Mouse (Mus musculus) forebrain, embryonic 16.5 days (tissue): ENCODE results near the gene Shb. TPM values are rescaled to one million over a fixed set of nuclear protein-coding genes. Genes with fewer than 3 reads are reported as not detected.

Experiments
- ATAC-seq: fragments of 200-750 bp; cut with Nextera tagmentation; 2 replicates; pipeline ENCODE4 v1.8.0; 2017; ENCODE audit warnings: mild to moderate bottlenecking, moderate library complexity
- H3K27ac ChIP-seq: fragments of 300-500 bp; sonication (generic); 2 replicates; pipeline ENCODE4 v1.5.1; 2014; ENCODE audit warnings: low read length, control low read depth
- H3K27me3 ChIP-seq: fragments of 300-500 bp; sonication (generic); replicated peaks from 2 replicates; pipeline ENCODE4 v1.6.1; 2014; ENCODE audit warnings: low read length; ENCODE audit not compliant: control insufficient read depth, insufficient read depth
- H3K36me3 ChIP-seq: fragments of 300-500 bp; sonication (generic); 2 replicates; pipeline ENCODE4 v1.6.1; 2014; ENCODE audit not compliant: control insufficient read depth, insufficient read depth
- H3K4me1 ChIP-seq: fragments of 300-500 bp; sonication (generic); replicated peaks from 2 replicates; pipeline ENCODE4 v1.6.1; 2014; ENCODE audit warnings: low read length; ENCODE audit not compliant: control insufficient read depth, insufficient read depth
- H3K4me2 ChIP-seq: fragments of 300-500 bp; sonication (generic); 2 replicates; pipeline ENCODE4 v1.6.1; 2014; ENCODE audit warnings: mild to moderate bottlenecking, low read length, control low read depth
- H3K4me3 ChIP-seq: fragments of 300-500 bp; sonication (generic); replicated peaks from 2 replicates; pipeline ENCODE4 v1.5.1; 2014; ENCODE audit warnings: mild to moderate bottlenecking, low read length, control low read depth
- H3K9ac ChIP-seq: fragments of 300-500 bp; sonication (generic); replicated peaks from 2 replicates; pipeline ENCODE4 v1.6.1; 2014; ENCODE audit warnings: low read depth, low read length, control low read depth
- H3K9me3 ChIP-seq: fragments of 300-500 bp; sonication (generic); 2 replicates; pipeline ENCODE4 v1.6.1; 2016; ENCODE audit warnings: low read length; ENCODE audit not compliant: control insufficient read depth
- WGBS: fragments of 180-500 bp; shearing (Covaris S2); extraction: QIAGEN DNeasy Blood & Tissue Kit; methylation state at CpG from one replicate; pipeline ENCODE4 v1.1.7; 2014; 5-methylcytosine and 5-hydroxymethylcytosine counted together
- polyA plus RNA-seq: library from polyadenylated mRNA; unstranded; fragments of >200 nt; fragmentation: Nextera tagmentation; extraction: Ambion mirVana; gene quantifications from 2 replicates; pipeline ENCODE4 v1.2.1, GENCODE M21; 2015

Shb gene
- polyA plus RNA-seq, 1 experiment from 2014 or later: 5.8 TPM

GRCm38 (mm10) chr4:45522956-45523355, 9.3 kb downstream of the Shb start:
- no peak overlapping the region for H3K9ac ChIP-seq
- no peak overlapping the region for H3K4me2 ChIP-seq
- no peaks in the 10 kb centered on the region for H3K9me3 ChIP-seq
- H3K27me3 ChIP-seq: no peaks in the 10 kb centered on the region
- H3K27ac ChIP-seq: no peak overlapping the region
- H3K4me1 ChIP-seq: peaks cover 45% of the 10 kb centered on the region
- no peaks in the 10 kb centered on the region for H3K36me3 ChIP-seq
- H3K4me3 ChIP-seq: no peak overlapping the region
- no peak for ATAC-seq

GRCm38 (mm10) chr4:45522583-45522900, 9.7 kb downstream of the Shb start:
- ATAC-seq: no peak

GRCm38 (mm10) chr4:45521705-45522582, 10.3 kb downstream of the Shb start:
- no peak overlapping the region for H3K27ac ChIP-seq
- H3K27me3 ChIP-seq: no peaks in the 10 kb centered on the region
- H3K36me3 ChIP-seq: no peaks in the 10 kb centered on the region
- no peak overlapping the region for H3K4me3 ChIP-seq
- H3K4me2 ChIP-seq: no peak overlapping the region
- ATAC-seq: no peak
- H3K9me3 ChIP-seq: no peaks in the 10 kb centered on the region
- WGBS: 67% methylated on average over 9 of the region's 9 CpGs
- H3K4me1 ChIP-seq: peaks cover 38% of the 10 kb centered on the region
- H3K9ac ChIP-seq: no peak overlapping the region

More at GRCm38 (mm10) chr4:45522583-45522900, 9.7 kb downstream of the Shb start:
- Histone ChIP-seq H3K4me1 (peaks cover 42% of the 10 kb centered on the region), H3K4me2 (no peak overlapping the region), H3K36me3 (no peaks in the 10 kb centered on the region), H3K9me3 (no peaks in the 10 kb centered on the region), H3K27ac (no peak overlapping the region), H3K9ac (no peak overlapping the region), H3K4me3 (no peak overlapping the region), H3K27me3 (no peaks in the 10 kb centered on the region)
- WGBS: 75% methylated on average over 4 of the region's 4 CpGs

GRCm38 (mm10) chr4:45520375-45520774, 11.9 kb downstream of the Shb start:
- Histone ChIP-seq H3K4me2 (no peak overlapping the region), H3K4me1 (peaks cover 35% of the 10 kb centered on the region), H3K9me3 (no peaks in the 10 kb centered on the region), H3K27ac (no peak overlapping the region), H3K36me3 (no peaks in the 10 kb centered on the region), H3K4me3 (no peak overlapping the region), H3K27me3 (no peaks in the 10 kb centered on the region), H3K9ac (no peak overlapping the region)
- WGBS: 83% methylated on average over 8 of the region's 8 CpGs
- no peak for ATAC-seq

- Histone ChIP-seq H3K27ac (no peak overlapping the region), H3K9me3 (no peaks in the 10 kb centered on the region), H3K36me3 (no peaks in the 10 kb centered on the region), H3K9ac (no peak overlapping the region), H3K27me3 (no peaks in the 10 kb centered on the region), H3K4me3 (no peak overlapping the region), H3K4me1 (peaks cover 41% of the 10 kb centered on the region), H3K4me2 (no peak overlapping the region)
- whole genome bisulfite sequencing: 54% methylated on average over 4 of the region's 4 CpGs
- no peak for ATAC-seq
Observed at GRCm38 (mm10) chr4:45517399-45517798, 14.9 kb downstream of the Shb start.

- no peaks in the 10 kb centered on the region for H3K27me3 ChIP-seq
- WGBS: 45% methylated on average over 4 of the region's 4 CpGs
- H3K27ac ChIP-seq: no peak overlapping the region
- H3K9ac ChIP-seq: no peak overlapping the region
- H3K4me2 ChIP-seq: no peak overlapping the region
- no peaks in the 10 kb centered on the region for H3K36me3 ChIP-seq
- H3K4me1 ChIP-seq: peaks cover 35% of the 10 kb centered on the region
- ATAC-seq: no peak
- H3K9me3 ChIP-seq: no peaks in the 10 kb centered on the region
- H3K4me3 ChIP-seq: no peak overlapping the region
Observed at GRCm38 (mm10) chr4:45515894-45516293, 16.4 kb downstream of the Shb start.

GRCm38 (mm10) chr4:45514406-45514805, 17.9 kb downstream of the Shb start:
- Histone ChIP-seq H3K27ac (peak overlapping the region; percentile 13; the same call in 1 of the 2 replicates), H3K4me2 (no peak overlapping the region; the same call in 1 of the 2 replicates), H3K4me3 (no peak overlapping the region), H3K4me1 (peaks cover 46% of the 10 kb centered on the region), H3K9ac (no peak overlapping the region), H3K36me3 (no peaks in the 10 kb centered on the region), H3K9me3 (no peaks in the 10 kb centered on the region), H3K27me3 (no peaks in the 10 kb centered on the region)
- ATAC-seq: peak; percentile 37; the same call in 1 of the 2 replicates
- WGBS: 18% methylated on average over 7 of the region's 7 CpGs

GRCm38 (mm10) chr4:45513791-45514293, 18.4 kb downstream of the Shb start:
- H3K4me3 ChIP-seq: no peak overlapping the region

GRCm38 (mm10) chr4:45513340-45513739, 18.9 kb downstream of the Shb start:
- peaks cover 57% of the 10 kb centered on the region for H3K4me1 ChIP-seq

More at GRCm38 (mm10) chr4:45513791-45514293, 18.4 kb downstream of the Shb start:
- H3K36me3 ChIP-seq: no peaks in the 10 kb centered on the region
- H3K9me3 ChIP-seq: no peaks in the 10 kb centered on the region
- peak overlapping the region; percentile 36 for H3K4me2 ChIP-seq
- 0 out of 2 replicates have a peak overlapping the region, but pooled peaks have one; percentile 20 for H3K9ac ChIP-seq
- peak; percentile 57 for ATAC-seq
- peaks cover 52% of the 10 kb centered on the region for H3K4me1 ChIP-seq
- H3K27ac ChIP-seq: peak overlapping the region; percentile 41; the same call in 1 of the 2 replicates
- 0% methylated on average over 10 of the region's 10 CpGs for WGBS
- H3K27me3 ChIP-seq: no peaks in the 10 kb centered on the region

More at GRCm38 (mm10) chr4:45513340-45513739, 18.9 kb downstream of the Shb start:
- no peak overlapping the region for H3K27ac ChIP-seq
- no peak overlapping the region for H3K9ac ChIP-seq
- H3K4me2 ChIP-seq: peak overlapping the region; percentile 36
- H3K4me3 ChIP-seq: no peak overlapping the region
- no peaks in the 10 kb centered on the region for H3K36me3 ChIP-seq
- no peaks in the 10 kb centered on the region for H3K27me3 ChIP-seq
- no peak for ATAC-seq
- H3K9me3 ChIP-seq: no peaks in the 10 kb centered on the region
- 67% methylated on average over 2 of the region's 2 CpGs for WGBS
